Mouse (Mus musculus) lung, postnatal 0 days (tissue): Measurements from ENCODE around the gene Mob3c. TPM values are rescaled to one million over a fixed set of nuclear protein-coding genes. Genes with fewer than 3 reads are reported as not detected.

ENCODE experiments used
- ATAC-seq: fragments of 200-750 bp; cut with Nextera tagmentation; 2 replicates; pipeline ENCODE4 v1.8.0; 2017; ENCODE audit warnings: moderate library complexity
- DNase-seq: peaks from one replicate; pipeline ENCODE4 v3.0.0-alpha.2; 2016; ENCODE audit warnings: low spot score
- H3K27ac ChIP-seq: fragments of 300-500 bp; sonication (generic); 2 replicates; pipeline ENCODE4 v1.5.1; 2014; ENCODE audit warnings: antibody characterized with exemption, mild to moderate bottlenecking, low read length, mixed read lengths
- H3K27me3 ChIP-seq: fragments of 300-500 bp; sonication (generic); replicated peaks from 2 replicates; pipeline ENCODE4 v1.6.1; 2014; ENCODE audit warnings: low read length, mixed read lengths; ENCODE audit not compliant: insufficient read depth
- H3K36me3 ChIP-seq: fragments of 300-500 bp; sonication (generic); 2 replicates; pipeline ENCODE4 v1.6.1; 2014; ENCODE audit warnings: low read length, mixed read lengths; ENCODE audit not compliant: insufficient read depth
- H3K4me1 ChIP-seq: fragments of 300-500 bp; sonication (generic); 2 replicates; pipeline ENCODE4 v1.6.1; 2014; ENCODE audit warnings: antibody characterized with exemption, low read depth, low read length, mixed read lengths; ENCODE audit not compliant: insufficient read depth
- H3K4me2 ChIP-seq: fragments of 300-500 bp; sonication (generic); replicated peaks from 2 replicates; pipeline ENCODE4 v1.6.1; 2014; ENCODE audit warnings: low read depth, mild to moderate bottlenecking, low read length, moderate library complexity, mixed read lengths
- H3K4me3 ChIP-seq: fragments of 300-500 bp; sonication (generic); 2 replicates; pipeline ENCODE4 v1.5.1; 2014; ENCODE audit warnings: low read depth, low read length
- H3K9ac ChIP-seq: fragments of 300-500 bp; sonication (generic); replicated peaks from 2 replicates; pipeline ENCODE4 v1.6.1; 2014; ENCODE audit warnings: low read depth, mild to moderate bottlenecking
- H3K9me3 ChIP-seq: fragments of 300-500 bp; sonication (generic); 2 replicates; pipeline ENCODE4 v1.6.1; 2016; ENCODE audit warnings: low read length, mixed read lengths
- CTCF ChIP-seq: IDR thresholded peaks from 2 replicates; pipeline ENCODE4 v1.5.1; 2016; ENCODE audit warnings: antibody characterized with exemption, mild to moderate bottlenecking
- EP300 ChIP-seq: IDR thresholded peaks from 2 replicates; pipeline ENCODE4 v1.6.1; 2016; ENCODE audit warnings: antibody characterized with exemption, mild to moderate bottlenecking, control low read depth
- WGBS: fragments of 180-500 bp; shearing (Covaris S2); extraction: QIAGEN DNeasy Blood & Tissue Kit; methylation state at CpG from one replicate; pipeline ENCODE4 v1.1.7; 2014; 5-methylcytosine and 5-hydroxymethylcytosine counted together
- polyA plus RNA-seq: library from polyadenylated mRNA; unstranded; fragments of >200 nt; fragmentation: Nextera tagmentation; extraction: Ambion mirVana; gene quantifications from 2 replicates; pipeline ENCODE4 v1.2.1, GENCODE M21; 2015

Mob3c gene
- polyA plus RNA-seq, 1 experiment from 2014 or later, result 14.8 TPM

- DNase-seq (no peak), ATAC-seq (no peak)
- WGBS, result 77% methylated on average over 4 of the region's 4 CpGs
- no peaks in the 10 kb centered on the region for H3K9me3 ChIP-seq
- H3K36me3 ChIP-seq, result peaks cover 29% of the 10 kb centered on the region
- TF ChIP-seq CTCF (no peak), EP300 (no peak)
- H3K4me3 ChIP-seq, result no peak overlapping the region
- no peak overlapping the region for H3K27ac ChIP-seq
- no peaks in the 10 kb centered on the region for H3K4me1 ChIP-seq
- H3K27me3 ChIP-seq, result no peaks in the 10 kb centered on the region
- H3K4me2 ChIP-seq, result no peak overlapping the region
- no peak overlapping the region for H3K9ac ChIP-seq
Observed at GRCm38 (mm10) chr4:115856282-115856681, 28.4 kb downstream of the Mob3c start.

GRCm38 (mm10) chr4:115857293-115857883 is 29.5 kb downstream of the Mob3c start:
- no peak for ATAC-seq
- H3K36me3 ChIP-seq, result peaks cover 29% of the 10 kb centered on the region
- no peaks in the 10 kb centered on the region for H3K27me3 ChIP-seq
- no peaks in the 10 kb centered on the region for H3K9me3 ChIP-seq
- H3K4me2 ChIP-seq, result no peak overlapping the region
- 71% methylated on average over 9 of the region's 9 CpGs for WGBS
- no peaks in the 10 kb centered on the region for H3K4me1 ChIP-seq
- no peak overlapping the region for H3K27ac ChIP-seq
- DNase-seq, result no peak
- no peak overlapping the region for H3K9ac ChIP-seq
- no peak for TF ChIP-seq CTCF
- no peak for TF ChIP-seq EP300
- no peak overlapping the region for H3K4me3 ChIP-seq

- H3K9me3 ChIP-seq, result no peaks in the 10 kb centered on the region
- no peak overlapping the region for H3K27ac ChIP-seq
- no peaks in the 10 kb centered on the region for H3K27me3 ChIP-seq
- no peak for DNase-seq
- H3K4me1 ChIP-seq, result no peaks in the 10 kb centered on the region
- H3K9ac ChIP-seq, result no peak overlapping the region
- WGBS, result 74% methylated on average over 7 of the region's 7 CpGs
- ATAC-seq, result no peak
- TF ChIP-seq EP300, result no peak
- no peak for TF ChIP-seq CTCF
- H3K4me3 ChIP-seq, result no peak overlapping the region
- H3K36me3 ChIP-seq, result peaks cover 10% of the 10 kb centered on the region; the same call in 1 of the 2 replicates
- H3K4me2 ChIP-seq, result no peak overlapping the region
Observed at GRCm38 (mm10) chr4:115863352-115863751, 35.5 kb downstream of the Mob3c start.

GRCm38 (mm10) chr4:115863880-115864279 is 36.0 kb downstream of the Mob3c start:
- H3K9ac ChIP-seq, result no peak overlapping the region
- 41% methylated on average over 10 of the region's 10 CpGs for WGBS
- no peaks in the 10 kb centered on the region for H3K27me3 ChIP-seq
- H3K4me2 ChIP-seq, result no peak overlapping the region
- no peaks in the 10 kb centered on the region for H3K4me1 ChIP-seq
- no peak overlapping the region for H3K27ac ChIP-seq
- H3K4me3 ChIP-seq, result no peak overlapping the region
- peaks cover 10% of the 10 kb centered on the region; the same call in 1 of the 2 replicates for H3K36me3 ChIP-seq
- no peak for ATAC-seq
- TF ChIP-seq CTCF (no peak), EP300 (no peak)
- no peak for DNase-seq
- H3K9me3 ChIP-seq, result no peaks in the 10 kb centered on the region

- Histone ChIP-seq H3K27ac (no peak overlapping the region), H3K27me3 (no peaks in the 10 kb centered on the region), H3K36me3 (peaks cover 14% of the 10 kb centered on the region), H3K4me2 (no peak overlapping the region), H3K4me1 (no peaks in the 10 kb centered on the region), H3K9me3 (no peaks in the 10 kb centered on the region), H3K9ac (no peak overlapping the region), H3K4me3 (no peak overlapping the region)
- 45% methylated on average over 16 of the region's 16 CpGs for WGBS
- ATAC-seq, result no peak
- TF ChIP-seq CTCF (no peak), EP300 (no peak)
- no peak for DNase-seq
Observed at GRCm38 (mm10) chr4:115869512-115870210, 41.8 kb downstream of the Mob3c start.

- no peak for ATAC-seq
- Histone ChIP-seq H3K9ac (no peak overlapping the region), H3K36me3 (peaks cover 22% of the 10 kb centered on the region), H3K27me3 (no peaks in the 10 kb centered on the region), H3K4me3 (no peak overlapping the region), H3K4me1 (no peaks in the 10 kb centered on the region), H3K27ac (no peak overlapping the region), H3K4me2 (no peak overlapping the region), H3K9me3 (no peaks in the 10 kb centered on the region)
- TF ChIP-seq CTCF, result no peak
- TF ChIP-seq EP300, result no peak
- DNase-seq, result no peak
- 85% methylated on average over 3 of the region's 3 CpGs for WGBS
Observed at GRCm38 (mm10) chr4:115873231-115873630, 45.3 kb downstream of the Mob3c start.
